Mouse (Mus musculus) neural tube, embryonic 14.5 days (tissue): ENCODE measurements around the gene Afm. TPM values are rescaled to one million over a fixed set of nuclear protein-coding genes. Genes with fewer than 3 reads are reported as not detected.

Experiments used
- ATAC-seq: fragments of 200-750 bp; cut with Nextera tagmentation; 2 replicates; pipeline ENCODE4 v1.8.0; 2017; ENCODE audit warnings: low read depth, mild to moderate bottlenecking, moderate TSS enrichment, moderate library complexity
- H3K27ac ChIP-seq: fragments of 300-500 bp; sonication (generic); 2 replicates; pipeline ENCODE4 v1.5.1; 2014; ENCODE audit warnings: low read depth, mild to moderate bottlenecking, control low read depth, low read length, moderate library complexity, mixed read lengths
- H3K27me3 ChIP-seq: fragments of 300-500 bp; sonication (generic); 2 replicates; pipeline ENCODE4 v1.6.1; 2014; ENCODE audit warnings: low read length; ENCODE audit not compliant: control insufficient read depth, insufficient read depth
- H3K36me3 ChIP-seq: fragments of 300-500 bp; sonication (generic); 2 replicates; pipeline ENCODE4 v1.6.1; 2014; ENCODE audit warnings: low read length, mixed read lengths; ENCODE audit not compliant: control insufficient read depth, insufficient read depth
- H3K4me1 ChIP-seq: fragments of 300-500 bp; sonication (generic); 2 replicates; pipeline ENCODE4 v1.6.1; 2014; ENCODE audit warnings: low read length; ENCODE audit not compliant: control insufficient read depth, insufficient read depth
- H3K4me2 ChIP-seq: fragments of 300-500 bp; sonication (generic); 2 replicates; pipeline ENCODE4 v1.6.1; 2014; ENCODE audit warnings: mild to moderate bottlenecking, low read depth, low read length, control low read depth
- H3K4me3 ChIP-seq: fragments of 300-500 bp; sonication (generic); 2 replicates; pipeline ENCODE4 v1.5.1; 2014; ENCODE audit warnings: low read depth, low read length, control low read depth, mixed read lengths
- H3K9ac ChIP-seq: fragments of 300-500 bp; sonication (generic); replicated peaks from 2 replicates; pipeline ENCODE4 v1.6.1; 2014; ENCODE audit warnings: low read depth, mild to moderate bottlenecking, control low read depth, low read length, mixed read lengths
- H3K9me3 ChIP-seq: fragments of 300-500 bp; sonication (generic); 2 replicates; pipeline ENCODE4 v1.6.1; 2016; ENCODE audit warnings: low read length; ENCODE audit not compliant: control insufficient read depth
- WGBS: fragments of 180-500 bp; shearing (Covaris S2); extraction: QIAGEN DNeasy Blood & Tissue Kit; methylation state at CpG from one replicate; pipeline ENCODE4 v1.1.7; 2014; 5-methylcytosine and 5-hydroxymethylcytosine counted together
- polyA plus RNA-seq: library from polyadenylated mRNA; unstranded; fragments of >200 nt; fragmentation: Nextera tagmentation; extraction: Ambion mirVana; gene quantifications from 2 replicates; pipeline ENCODE4 v1.2.1, GENCODE M21; 2014

Gene Afm
- not detected in 2 replicates for polyA plus RNA-seq

DNA sequence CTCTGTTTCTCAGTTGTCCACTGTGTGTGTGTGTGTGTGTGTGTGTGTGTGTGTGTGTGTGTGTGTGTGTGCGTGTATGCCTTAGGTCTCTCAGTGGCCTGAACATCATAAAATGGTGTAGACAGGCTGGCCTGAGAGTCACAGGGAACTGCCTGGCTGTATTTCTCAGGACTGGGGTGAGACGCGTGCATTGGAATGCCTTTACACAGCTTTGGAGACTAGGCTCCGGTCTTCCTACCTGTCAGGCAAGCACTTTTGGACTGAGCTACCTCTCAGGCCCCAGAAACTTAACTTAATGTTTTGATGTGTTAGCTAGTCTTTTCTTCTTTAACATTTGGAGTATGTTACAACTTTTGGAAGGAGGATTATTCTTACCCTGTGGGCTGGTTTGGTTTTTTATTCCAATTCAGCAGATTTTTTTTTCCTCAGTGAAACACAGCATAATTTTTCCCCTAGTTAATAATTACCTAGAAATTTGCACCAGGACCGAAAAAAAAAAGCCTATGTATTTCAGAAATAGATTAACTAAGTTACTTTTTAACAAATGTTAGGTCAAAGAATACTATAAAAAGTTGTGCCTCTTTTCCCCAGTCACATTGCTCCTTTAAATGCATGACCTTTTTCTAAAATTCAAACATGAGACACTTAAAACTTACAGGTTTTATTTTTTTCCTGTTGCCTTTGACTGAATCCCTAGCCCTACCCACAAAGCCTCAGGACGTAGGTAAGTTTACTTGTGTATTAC, at the start of gene Afm:
Gene Afm (plus strand): TSS at position 577 of the 745 bp plus-strand sequence.
- Histone ChIP-seq H3K27ac (no peak within 1 kb of the TSS), H3K4me3 (no peak within 1 kb of the TSS), H3K36me3 (no peaks in the 10 kb centered on the region), H3K9me3 (no peaks in the 10 kb centered on the region), H3K4me2 (no peak within 1 kb of the TSS), H3K27me3 (no peaks in the 10 kb centered on the region), H3K9ac (no peak within 1 kb of the TSS), H3K4me1 (no peaks in the 10 kb centered on the region)
- ATAC-seq, result no peak
- 89% methylated on average over 6 of the region's 6 CpGs for WGBS

DNA sequence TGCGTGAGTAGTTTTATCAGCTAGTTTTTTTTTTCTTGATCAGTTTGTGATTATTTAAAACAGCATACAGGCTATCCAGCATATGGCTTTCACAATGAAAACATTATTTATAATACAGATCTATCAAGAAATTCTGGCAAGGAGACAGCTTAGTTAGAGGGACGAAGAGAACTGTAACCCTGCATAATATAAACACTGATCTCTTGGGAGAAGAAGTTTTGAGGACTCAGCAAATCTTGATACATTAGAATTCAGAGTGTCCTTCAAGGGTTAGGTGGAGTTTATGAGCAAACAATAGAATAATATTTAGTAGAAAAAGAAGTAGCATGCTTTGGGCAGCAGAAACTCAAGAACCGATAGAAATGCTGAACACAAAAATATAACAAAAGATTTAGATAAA, 47.9 kb upstream of the Afm start:
- WGBS, result 91% methylated on average over 3 of the region's 3 CpGs
- Histone ChIP-seq H3K4me3 (no peak overlapping the region), H3K9me3 (no peaks in the 10 kb centered on the region), H3K36me3 (no peaks in the 10 kb centered on the region), H3K4me1 (no peaks in the 10 kb centered on the region), H3K4me2 (no peak overlapping the region), H3K27ac (no peak overlapping the region), H3K9ac (no peak overlapping the region), H3K27me3 (no peaks in the 10 kb centered on the region)
- ATAC-seq, result no peak

DNA sequence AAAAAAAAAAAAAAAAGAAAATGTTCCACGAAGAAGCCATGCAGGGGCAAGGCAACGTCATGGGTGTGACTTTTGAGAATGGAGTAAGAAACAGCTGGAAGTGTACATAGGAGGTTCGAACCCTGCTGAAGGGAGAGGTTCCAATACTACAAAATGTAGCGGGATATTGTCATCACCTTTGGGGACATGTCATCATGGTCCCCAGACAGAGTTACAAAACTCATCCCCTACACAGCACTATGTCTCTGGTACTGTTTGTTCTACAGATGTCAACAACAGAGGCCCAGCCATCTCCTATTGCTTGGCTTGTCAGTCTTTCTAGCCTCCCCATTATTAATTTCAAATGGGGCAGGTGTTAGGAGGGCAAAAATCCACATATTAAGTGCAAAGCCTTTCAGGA, 44.8 kb upstream of the Afm start:
- ATAC-seq, result no peak
- H3K4me2 ChIP-seq, result no peak overlapping the region
- H3K36me3 ChIP-seq, result no peaks in the 10 kb centered on the region
- H3K27ac ChIP-seq, result no peak overlapping the region
- no peak overlapping the region for H3K4me3 ChIP-seq
- no peaks in the 10 kb centered on the region for H3K9me3 ChIP-seq
- H3K4me1 ChIP-seq, result no peaks in the 10 kb centered on the region
- H3K27me3 ChIP-seq, result no peaks in the 10 kb centered on the region
- WGBS, result 98% methylated on average over 4 of the region's 4 CpGs
- no peak overlapping the region for H3K9ac ChIP-seq

- no peak overlapping the region for H3K4me2 ChIP-seq
- no peaks in the 10 kb centered on the region for H3K4me1 ChIP-seq
- no peak overlapping the region for H3K4me3 ChIP-seq
- H3K27me3 ChIP-seq, result no peaks in the 10 kb centered on the region
- H3K36me3 ChIP-seq, result no peaks in the 10 kb centered on the region
- WGBS, result 92% methylated on average over 5 of the region's 5 CpGs
- no peaks in the 10 kb centered on the region for H3K9me3 ChIP-seq
- no peak overlapping the region for H3K9ac ChIP-seq
- H3K27ac ChIP-seq, result no peak overlapping the region
- ATAC-seq, result no peak
Observed at GRCm38 (mm10) chr5:90474369-90474768, 44.4 kb upstream of the Afm start.

DNA sequence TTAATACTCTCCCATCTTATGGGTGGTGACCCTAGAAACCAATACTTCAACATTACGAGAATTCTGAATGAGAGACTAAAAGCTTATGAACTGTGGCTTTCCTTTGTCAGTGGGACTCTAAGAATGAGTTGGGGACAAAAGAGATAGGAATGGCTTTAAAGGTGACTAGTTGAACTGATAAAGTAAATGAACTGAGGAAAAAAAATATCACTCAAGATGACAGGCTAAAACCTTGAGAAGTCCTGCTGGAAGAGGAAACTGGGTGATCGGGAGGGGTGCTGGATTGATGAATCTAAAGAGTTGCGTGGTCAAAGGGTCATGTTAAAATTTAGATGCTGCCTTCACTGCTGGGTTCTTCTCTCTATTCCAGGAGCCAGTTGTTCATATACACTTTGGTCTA, 42.0 kb upstream of the Afm start:
- Histone ChIP-seq H3K9me3 (no peaks in the 10 kb centered on the region), H3K4me1 (no peaks in the 10 kb centered on the region), H3K36me3 (no peaks in the 10 kb centered on the region), H3K27ac (no peak overlapping the region), H3K4me3 (no peak overlapping the region), H3K9ac (no peak overlapping the region), H3K27me3 (no peaks in the 10 kb centered on the region), H3K4me2 (no peak overlapping the region)
- WGBS, result 82% methylated on average over 3 of the region's 3 CpGs
- no peak for ATAC-seq

DNA sequence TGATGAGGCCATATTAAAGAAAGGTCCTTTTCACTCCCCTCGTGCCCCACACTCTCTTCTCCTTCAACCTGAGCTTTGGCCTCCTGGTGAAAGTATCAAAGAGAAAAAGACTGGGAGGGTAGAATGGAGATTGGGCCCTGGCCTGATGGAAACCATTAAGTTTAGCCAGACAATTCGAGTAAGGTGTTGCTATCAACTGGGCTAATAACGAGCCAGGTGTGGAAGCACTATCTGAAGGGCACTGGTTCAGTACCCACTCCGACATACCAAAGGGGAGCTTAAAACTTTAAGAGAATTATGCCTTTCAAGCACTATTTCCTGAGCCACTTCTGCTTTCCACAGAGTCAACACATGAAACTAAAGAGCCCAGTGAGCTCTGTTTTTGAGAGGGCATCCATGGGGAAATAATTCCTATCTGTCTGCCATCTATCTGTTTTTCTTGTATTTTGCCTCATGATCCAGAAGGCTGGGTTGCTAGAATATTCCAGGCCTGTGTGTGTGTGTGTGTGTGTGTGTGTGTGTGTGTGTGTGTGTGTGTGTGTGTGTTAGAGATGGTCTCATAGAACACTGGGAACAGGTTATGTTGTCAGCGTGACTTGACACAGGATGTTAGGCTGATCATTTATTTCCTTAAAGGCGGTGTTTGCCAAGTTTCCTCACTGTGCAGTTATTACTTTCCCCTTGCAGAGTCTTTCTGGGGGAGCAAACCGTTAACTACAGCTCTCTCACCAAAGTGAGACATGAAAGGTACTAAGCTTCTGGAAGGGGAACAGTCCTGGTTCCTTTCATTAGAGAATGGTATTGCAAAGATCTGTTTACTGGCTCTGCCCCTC, 41.2 kb upstream of the Afm start:
- WGBS, result 87% methylated on average over 7 of the region's 7 CpGs
- H3K36me3 ChIP-seq, result no peaks in the 10 kb centered on the region
- H3K4me1 ChIP-seq, result no peaks in the 10 kb centered on the region
- H3K4me3 ChIP-seq, result no peak overlapping the region
- H3K27me3 ChIP-seq, result no peaks in the 10 kb centered on the region
- no peaks in the 10 kb centered on the region for H3K9me3 ChIP-seq
- no peak for ATAC-seq
- no peak overlapping the region for H3K27ac ChIP-seq
- no peak overlapping the region for H3K9ac ChIP-seq
- H3K4me2 ChIP-seq, result no peak overlapping the region

DNA sequence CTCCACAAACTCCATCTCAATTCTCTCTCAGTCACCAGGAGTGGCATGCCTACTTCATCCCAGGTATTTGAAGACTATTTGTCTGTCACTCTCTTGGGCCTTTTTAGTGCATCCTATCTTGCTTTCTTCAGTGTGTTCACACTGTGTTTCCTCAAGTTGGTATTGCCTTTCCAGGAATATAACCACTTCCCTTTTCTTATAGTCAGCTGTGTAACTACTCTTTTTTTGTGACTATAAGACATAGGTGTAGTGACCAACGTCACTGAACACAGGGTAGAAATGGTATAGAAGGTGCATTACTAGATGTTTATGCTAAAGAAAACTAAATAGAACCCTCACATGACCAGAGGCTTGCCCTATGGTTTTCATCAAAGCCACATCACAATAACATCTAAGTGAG, 39.8 kb upstream of the Afm start:
- no peaks in the 10 kb centered on the region for H3K9me3 ChIP-seq
- 90% methylated on average over 1 of the region's 1 CpGs for WGBS
- no peak for ATAC-seq

DNA sequence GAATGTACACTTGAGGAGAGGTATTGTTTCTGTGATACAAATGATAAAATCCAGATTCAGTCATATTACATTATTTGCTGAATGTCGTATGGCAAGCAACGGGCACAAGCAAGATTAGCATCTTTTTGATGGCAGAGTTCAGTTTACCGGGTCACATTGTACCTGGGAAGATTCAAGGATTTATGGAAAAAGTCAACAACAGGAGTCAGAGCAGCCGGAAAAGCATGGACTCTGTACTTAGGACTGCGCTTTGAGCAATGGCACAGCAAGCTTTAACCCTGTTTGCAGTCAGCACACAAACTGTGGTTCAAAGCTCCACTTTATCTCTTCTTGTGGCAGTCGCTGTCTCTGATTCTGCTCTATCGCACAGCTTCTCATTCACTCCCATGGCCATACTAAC, 33.1 kb upstream of the Afm start:
- ATAC-seq, result no peak
- no peak overlapping the region for H3K9ac ChIP-seq
- 94% methylated on average over 7 of the region's 7 CpGs for WGBS
- H3K27ac ChIP-seq, result no peak overlapping the region
- no peaks in the 10 kb centered on the region for H3K4me1 ChIP-seq
- H3K4me2 ChIP-seq, result no peak overlapping the region
- H3K36me3 ChIP-seq, result no peaks in the 10 kb centered on the region
- no peaks in the 10 kb centered on the region for H3K27me3 ChIP-seq
- H3K9me3 ChIP-seq, result no peaks in the 10 kb centered on the region
- no peak overlapping the region for H3K4me3 ChIP-seq

More for the DNA sequence above, 39.8 kb upstream of the Afm start:
- Histone ChIP-seq H3K27ac (no peak overlapping the region), H3K27me3 (no peaks in the 10 kb centered on the region), H3K4me3 (no peak overlapping the region), H3K4me1 (no peaks in the 10 kb centered on the region), H3K36me3 (no peaks in the 10 kb centered on the region), H3K4me2 (no peak overlapping the region), H3K9ac (no peak overlapping the region)

- Histone ChIP-seq H3K36me3 (no peaks in the 10 kb centered on the region), H3K27ac (no peak overlapping the region), H3K4me3 (no peak overlapping the region), H3K9me3 (no peaks in the 10 kb centered on the region), H3K9ac (no peak overlapping the region), H3K4me1 (no peaks in the 10 kb centered on the region), H3K27me3 (no peaks in the 10 kb centered on the region), H3K4me2 (no peak overlapping the region)
- ATAC-seq, result no peak
- WGBS, result 89% methylated on average over 7 of the region's 7 CpGs
Observed at GRCm38 (mm10) chr5:90488323-90488722, 30.4 kb upstream of the Afm start.
